Mouse (Mus musculus) embryonic fibroblast, embryonic 13.5 days (primary cell): ENCODE measurements around the gene Mia3.

Experiments
- CTCF ChIP-seq: IDR thresholded peaks from 2 replicates; pipeline ENCODE4 v1.5.1; 2011; ENCODE audit warnings: mild to moderate bottlenecking, control low read depth, low read length, moderate library complexity, borderline replicate concordance; ENCODE audit not compliant: insufficient read depth
- POLR2A ChIP-seq: IDR thresholded peaks from 2 replicates; pipeline ENCODE4 v1.6.1; 2011; ENCODE audit warnings: low read depth, mild to moderate bottlenecking, control low read depth, low read length, moderate library complexity

- TF ChIP-seq CTCF: no peak
- TF ChIP-seq POLR2A: no peak
Observed at GRCm38 (mm10) chr1:183323923-183324322, 45.4 kb downstream of the Mia3 start.
